17 mouse cellular contexts compared by ENCODE assay signal in genomic region chr3:38002275-38002674, GRCm38 (mm10).
"Had no signal": no experiment of that assay in that cellular context is flagged by ENCODE, and none has a peak within 500 bp of the region (broad histone marks: within the 10 kb centered on the region; RNA-seq: fewer than 3 reads in every experiment).

No protein-coding gene starts in this region.

- ATAC-seq: lung, postnatal 0 days; midbrain, embryonic 13.5 days; midbrain, embryonic 15.5 days had no signal

- H3K27ac ChIP-seq: lung, embryonic 15.5 days; macrophage; midbrain, embryonic 13.5 days; midbrain, embryonic 15.5 days; neural tube, embryonic 12.5 days; stomach, embryonic 15.5 days; stomach, postnatal 0 days had no signal

- H3K9me3 ChIP-seq: lung, embryonic 15.5 days; midbrain, embryonic 13.5 days; midbrain, embryonic 15.5 days; neural tube, embryonic 12.5 days; stomach, embryonic 15.5 days had no signal

- H3K4me2 ChIP-seq: lung, embryonic 15.5 days; midbrain, embryonic 11.5 days; midbrain, embryonic 13.5 days; midbrain, embryonic 15.5 days; neural tube, embryonic 12.5 days; stomach, embryonic 15.5 days had no signal

- H3K4me3 ChIP-seq: lung, embryonic 15.5 days; megakaryocyte, embryonic 14.5 days; midbrain, embryonic 13.5 days; midbrain, embryonic 15.5 days; neural tube, embryonic 12.5 days; stomach, embryonic 15.5 days had no signal

- DNase-seq: lung, adult 2 months; lung, postnatal 14 days; lung, postnatal 36 days; right cerebral cortex, postnatal 14 days; thymus, adult 2 months; thymus, postnatal 14 days; thymus, postnatal 36 days had no signal

- H3K9ac ChIP-seq: lung, embryonic 15.5 days; midbrain, embryonic 13.5 days; midbrain, embryonic 15.5 days; neural tube, embryonic 12.5 days; stomach, embryonic 15.5 days had no signal

- H3K27me3 ChIP-seq: lung, embryonic 15.5 days; megakaryocyte, embryonic 14.5 days; midbrain, embryonic 15.5 days; neural tube, embryonic 12.5 days; stomach, embryonic 15.5 days had no signal

- H3K4me1 ChIP-seq: lung, embryonic 15.5 days; midbrain, embryonic 13.5 days; midbrain, embryonic 15.5 days; neural tube, embryonic 12.5 days; stomach, embryonic 15.5 days had no signal

- H3K36me3 ChIP-seq: lung, embryonic 15.5 days; midbrain, embryonic 13.5 days; midbrain, embryonic 15.5 days; neural tube, embryonic 12.5 days; stomach, embryonic 15.5 days had no signal
